Comparison of ENCODE assay signal across 7 mouse cellular contexts in the genomic region with DNA sequence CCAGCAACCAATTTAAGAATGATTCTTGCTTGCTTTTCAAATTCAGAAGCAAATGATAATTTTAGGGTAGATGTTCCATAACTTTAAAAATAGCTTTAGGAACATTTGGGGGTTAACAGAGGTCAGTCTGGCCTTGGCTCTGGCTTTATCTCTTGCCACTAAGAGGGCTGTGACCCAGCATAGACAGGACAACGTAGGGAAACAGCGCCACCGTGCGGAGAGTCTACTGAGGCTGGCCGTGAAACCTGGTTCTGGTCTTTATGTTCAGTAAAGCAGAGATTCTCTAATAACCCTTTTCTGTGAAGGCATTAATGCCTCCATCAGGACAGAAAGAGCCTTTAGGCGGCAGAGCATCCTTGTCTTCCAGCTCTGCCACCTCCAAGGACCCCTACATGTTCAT. TPM values are rescaled to one million over a fixed set of nuclear protein-coding genes. Genes with fewer than 3 reads are reported as not detected.
DNase-seq lines count a peak whose midpoint lies in the region; ATAC-seq and TF ChIP-seq lines count a peak whose summit lies in the region.

No protein-coding gene starts in this region.

- H3K27me3 ChIP-seq in MEL (ENCODE audit: control insufficient read depth in 1 of 2, insufficient read depth in 2 of 2, low read length in 2 of 2), result no peaks in the 10 kb centered on the region
- no peaks in the 10 kb centered on the region for H3K27me3 ChIP-seq in embryonic facial prominence, embryonic 11.5 days (ENCODE audit: control insufficient read depth, insufficient read depth, low read length)
- no peaks in the 10 kb centered on the region for H3K27me3 ChIP-seq in small intestine, adult 2 months (ENCODE audit: control insufficient read depth, insufficient read depth, low read length)

- intact Hi-C loops in heart, postnatal 25 days (cut with DNase I), result loop anchor here (1.0 to 10.0 kb wide), 2 partner anchors 62 to 232 kb away; no protein-coding TSS in a partner anchor

- no peak overlapping the region for H3K27ac ChIP-seq in MEL (ENCODE audit: control insufficient read depth, low read depth, low read length)
- no peak overlapping the region for H3K27ac ChIP-seq in embryonic facial prominence, embryonic 11.5 days (replicated peaks; ENCODE audit: low read depth, low read length)
- no peak overlapping the region for H3K27ac ChIP-seq in small intestine, adult 2 months (ENCODE audit: insufficient read depth, low read depth, low read length)

- H3K4me1 ChIP-seq in MEL (ENCODE audit: control insufficient read depth in 1 of 2, insufficient read depth in 2 of 2, low read length in 2 of 2), result peaks cover 5 to 9% of the 10 kb centered on the region in 2 experiments
- H3K4me1 ChIP-seq in embryonic facial prominence, embryonic 11.5 days (ENCODE audit: control insufficient read depth, insufficient read depth, low read length), result no peaks in the 10 kb centered on the region
- no peaks in the 10 kb centered on the region for H3K4me1 ChIP-seq in small intestine, adult 2 months (ENCODE audit: control insufficient read depth, insufficient read depth, insufficient read length, low read length)

- 2% methylated on average over 6 of the region's 6 CpGs for WGBS in embryonic facial prominence, embryonic 11.5 days
- WGBS in small intestine, adult 2 months, result 3% methylated on average over 6 of the region's 6 CpGs

- DNase-seq in MEL (ENCODE audit: low read depth, low spot score), result peak; percentile 84
- peak; percentile 90 for DNase-seq in adrenal gland, postnatal 14 days
- DNase-seq in embryonic facial prominence, embryonic 11.5 days (ENCODE audit: low spot score), result peak; percentile 85
- DNase-seq in heart, postnatal 25 days (ENCODE audit: low spot score), result peak; percentile 48
- DNase-seq in layer of hippocampus, postnatal 14 days (ENCODE audit: low spot score in 2 of 2), result peak; percentile 68 to 70
- peak; percentile 89 for DNase-seq in lung, postnatal 36 days

- no peaks in the 10 kb centered on the region for H3K79me2 ChIP-seq in MEL (ENCODE audit: control insufficient read depth, insufficient read depth, low read length, poor library complexity)

- no peaks in the 10 kb centered on the region for H3K9me3 ChIP-seq in MEL (replicated peaks; ENCODE audit: insufficient read depth, low read length)
- no peaks in the 10 kb centered on the region for H3K9me3 ChIP-seq in embryonic facial prominence, embryonic 11.5 days (replicated peaks; ENCODE audit: control insufficient read depth, low read length)

- no peak for TF ChIP-seq EP300 in MEL (IDR thresholded peaks at IDR 0.05; ENCODE audit: low read depth in 1 of 2, low read length in 2 of 2)

- ATAC-seq in embryonic facial prominence, embryonic 11.5 days (replicated peaks; ENCODE audit: insufficient number of reproducible peaks, low FRiP score, low TSS enrichment, low read depth), result no peak

- peaks cover 0 to 6% of the 10 kb centered on the region in 2 experiments; a peak in 2 of 4 replicates for H3K36me3 ChIP-seq in MEL (ENCODE audit: control insufficient read depth in 1 of 2, insufficient read depth in 2 of 2, low read length in 2 of 2)
- no peaks in the 10 kb centered on the region for H3K36me3 ChIP-seq in embryonic facial prominence, embryonic 11.5 days (replicated peaks; ENCODE audit: control insufficient read depth, insufficient read depth, low read depth, low read length)
- H3K36me3 ChIP-seq in small intestine, adult 2 months (ENCODE audit: control insufficient read depth, insufficient read depth, low read length), result no peaks in the 10 kb centered on the region

- no peak overlapping the region for H3K4me2 ChIP-seq in embryonic facial prominence, embryonic 11.5 days (ENCODE audit: low read depth, low read length)

- no peak overlapping the region for H3K4me3 ChIP-seq in MEL (ENCODE audit: control insufficient read depth in 1 of 2, insufficient read depth in 1 of 2, low read depth in 2 of 2, low read length in 2 of 2)
- H3K4me3 ChIP-seq in embryonic facial prominence, embryonic 11.5 days (ENCODE audit: low read depth, low read length), result no peak overlapping the region
- H3K4me3 ChIP-seq in small intestine, adult 2 months (ENCODE audit: low read depth, low read length), result no peak overlapping the region

- no peak for TF ChIP-seq POLR2A in MEL (IDR thresholded peaks at IDR 0.05; ENCODE audit: control insufficient read depth in 1 of 2, insufficient read depth in 1 of 2, low read depth in 1 of 2, low read length in 2 of 2, poor library complexity in 1 of 2)
- no peak for TF ChIP-seq POLR2A in small intestine, adult 2 months (IDR thresholded peaks at IDR 0.05; ENCODE audit: low read depth, low read length)

- TF ChIP-seq CTCF in MEL (IDR thresholded peaks at IDR 0.05 in 2 of 3, conservative IDR thresholded peaks at IDR 0.05 in 1 of 3; ENCODE audit: control insufficient read depth in 1 of 3, insufficient read depth in 1 of 3, low read depth in 2 of 3, low read length in 3 of 3, poor library complexity in 1 of 3, severe bottlenecking in 1 of 3), result peak; percentile 90 to 97 (median 94)
- peak; percentile 91; the same call in 1 of the 2 replicates for TF ChIP-seq CTCF in small intestine, adult 2 months (IDR thresholded peaks at IDR 0.05; ENCODE audit: extremely low read depth, insufficient read length, insufficient replicate concordance, low read depth, low read length)

- peak; percentile 97 for TF ChIP-seq RAD21 in MEL (IDR thresholded peaks at IDR 0.05; ENCODE audit: low read depth, low read length)

- no peak overlapping the region for H3K9ac ChIP-seq in MEL (ENCODE audit: control insufficient read depth, low read depth, low read length, poor library complexity, severe bottlenecking)
- H3K9ac ChIP-seq in embryonic facial prominence, embryonic 11.5 days (replicated peaks; ENCODE audit: low read length), result no peak overlapping the region

TF ChIP-seq in MEL, 35 proteins besides CTCF, POLR2A, EP300 and RAD21 (continues in another document):
- TF ChIP-seq BHLHE40 (IDR thresholded peaks at IDR 0.05; ENCODE audit: borderline replicate concordance, low read depth, low read length) (no peak), MYC (IDR thresholded peaks at IDR 0.05; ENCODE audit: low read depth, low read length) (no peak), ZC3H11A (IDR thresholded peaks at IDR 0.05; ENCODE audit: low read depth, low read length) (peak; percentile 97), POLR2AphosphoS5 (IDR thresholded peaks at IDR 0.05; ENCODE audit: borderline replicate concordance, low read depth, low read length) (no peak), MXI1 (IDR thresholded peaks at IDR 0.05; ENCODE audit: low read depth, low read length) (no peak), GABPA (IDR thresholded peaks at IDR 0.05; ENCODE audit: low read depth, low read length) (no peak), MYB (IDR thresholded peaks at IDR 0.05; ENCODE audit: low read depth, low read length) (no peak), SIN3A (IDR thresholded peaks at IDR 0.05; ENCODE audit: low read length) (no peak), MAZ (IDR thresholded peaks at IDR 0.05; ENCODE audit: low read depth, low read length) (no peak), KAT2A (conservative IDR thresholded peaks at IDR 0.05; ENCODE audit: low read depth, low read length) (no peak), CHD1 (IDR thresholded peaks at IDR 0.05; ENCODE audit: low read depth, low read length) (no peak), TBP (IDR thresholded peaks at IDR 0.05; ENCODE audit: low read depth, low read length) (no peak), NELFE (IDR thresholded peaks at IDR 0.05; ENCODE audit: low read depth, low read length) (no peak), USF2 (IDR thresholded peaks at IDR 0.05; ENCODE audit: borderline replicate concordance in 1 of 2, insufficient read depth in 1 of 2, low read depth in 1 of 2, low read length in 2 of 2) (no peak), ELF1 (IDR thresholded peaks at IDR 0.05; ENCODE audit: low read depth, low read length) (no peak)

RNA-seq across cellular contexts. Expression of a gene that starts 9.3 kb away (rescaled TPM):
- total RNA-seq in MEL (2012; rRNA removed), result 0.04 and 0.26 TPM in 2 replicates
- under 1 TPM in 1 of 2 experiments, not detected in 1; 0.26 TPM for polyA plus RNA-seq in MEL (2012; ENCODE audit: insufficient read depth in 1 of 2, insufficient read length in 2 of 2, low read depth in 1 of 2, low replicate concordance in 2 of 2, missing spikeins in 1 of 2)
- total RNA-seq in adrenal gland, postnatal 14 days (2021), result 2.1 and 2.4 TPM in 2 replicates
- 1.9 and 2.6 TPM in 2 replicates for polyA plus RNA-seq in embryonic facial prominence, embryonic 11.5 days (2014; fragmentation: Nextera tagmentation; extraction: Ambion mirVana)
- total RNA-seq in heart, postnatal 25 days (2021), result 1 to 10 TPM; 1.2 TPM
- total RNA-seq in layer of hippocampus, postnatal 14 days (2021), result 1 to 10 TPM; 7.6 to 8.1 TPM
- polyA plus RNA-seq in small intestine, adult 2 months (2012; rRNA removed), result 1.3 TPM in 1 of 2 replicates, not detected in the other

RNA-seq across cellular contexts. Expression of a gene that starts 20.9 kb away (rescaled TPM):
- 0.13 and 0.19 TPM in 2 replicates for total RNA-seq in MEL (2012; rRNA removed)
- polyA plus RNA-seq in MEL (2012; ENCODE audit: insufficient read depth in 1 of 2, insufficient read length in 2 of 2, low read depth in 1 of 2, low replicate concordance in 2 of 2, missing spikeins in 1 of 2), result under 1 TPM in 1 of 2 experiments, not detected in 1; 0.68 TPM
- total RNA-seq in adrenal gland, postnatal 14 days (2021), result 0.19 and 0.45 TPM in 2 replicates
- polyA plus RNA-seq in embryonic facial prominence, embryonic 11.5 days (2014; fragmentation: Nextera tagmentation; extraction: Ambion mirVana), result not detected in 2 replicates
- under 1 TPM; 0.08 to 0.20 TPM for total RNA-seq in heart, postnatal 25 days (2021)
- total RNA-seq in layer of hippocampus, postnatal 14 days (2021), result not detected
- polyA plus RNA-seq in small intestine, adult 2 months (2012; rRNA removed), result 0.52 and 0.84 TPM in 2 replicates

RNA-seq across cellular contexts. Expression of a gene that starts 22.9 kb away (rescaled TPM):
- 0.69 and 0.96 TPM in 2 replicates for total RNA-seq in MEL (2012; rRNA removed)
- 1 to 10 TPM in 1 of 2 experiments, not detected in 1; 1.7 TPM for polyA plus RNA-seq in MEL (2012; ENCODE audit: insufficient read depth in 1 of 2, insufficient read length in 2 of 2, low read depth in 1 of 2, low replicate concordance in 2 of 2, missing spikeins in 1 of 2)
- 0.30 and 0.48 TPM in 2 replicates for total RNA-seq in adrenal gland, postnatal 14 days (2021)
- polyA plus RNA-seq in embryonic facial prominence, embryonic 11.5 days (2014; fragmentation: Nextera tagmentation; extraction: Ambion mirVana), result 2.5 and 3.0 TPM in 2 replicates
- total RNA-seq in heart, postnatal 25 days (2021), result under 1 TPM; 0.26 to 0.92 TPM
- total RNA-seq in layer of hippocampus, postnatal 14 days (2021), result under 1 TPM in 1 of 2 experiments, not detected in 1; 0.44 TPM
- polyA plus RNA-seq in small intestine, adult 2 months (2012; rRNA removed), result not detected in 2 replicates

RNA-seq across cellular contexts. Expression of a gene that starts 37.6 kb away (rescaled TPM):
- 21.5 and 27.7 TPM in 2 replicates for total RNA-seq in MEL (2012; rRNA removed)
- polyA plus RNA-seq in MEL (2012; ENCODE audit: insufficient read depth in 1 of 2, insufficient read length in 2 of 2, low read depth in 1 of 2, low replicate concordance in 2 of 2, missing spikeins in 1 of 2), result 10 to 100 TPM in 1 of 2 experiments, not detected in 1; 52.7 TPM
- total RNA-seq in adrenal gland, postnatal 14 days (2021), result 0.93 and 5.6 TPM in 2 replicates
- 0.10 and 0.15 TPM in 2 replicates for polyA plus RNA-seq in embryonic facial prominence, embryonic 11.5 days (2014; fragmentation: Nextera tagmentation; extraction: Ambion mirVana)
- total RNA-seq in heart, postnatal 25 days (2021), result under 1 TPM; 0.31 to 0.75 TPM
- total RNA-seq in layer of hippocampus, postnatal 14 days (2021), result under 1 TPM; 0.19 to 0.48 TPM
- 1.2 and 2.4 TPM in 2 replicates for polyA plus RNA-seq in small intestine, adult 2 months (2012; rRNA removed)
